Mouse (Mus musculus): ENCODE results near the gene Gm21698.
"Not testable (repeated sequence)": the region's sequence is repeated elsewhere in the genome, so short reads cannot be mapped to it uniquely, and the experiment has no call there.

Gene Gm21698

GRCm38 (mm10) chr5:25988550-25988949 is at the start of gene Gm21698:
Gm21698 (minus strand) TSS chr5:25988650.
- DNase-seq (ENCODE audit: low read depth, low spot score) = not testable (repeated sequence)

- DNase-seq (ENCODE audit: low read depth, low spot score) = not testable (repeated sequence)
Observed at GRCm38 (mm10) chr5:26022816-26023215, 34.4 kb upstream of the Gm21698 start, which contains the start of gene Gm5862. Gm5862 (minus strand) TSS chr5:26022916.

DNA sequence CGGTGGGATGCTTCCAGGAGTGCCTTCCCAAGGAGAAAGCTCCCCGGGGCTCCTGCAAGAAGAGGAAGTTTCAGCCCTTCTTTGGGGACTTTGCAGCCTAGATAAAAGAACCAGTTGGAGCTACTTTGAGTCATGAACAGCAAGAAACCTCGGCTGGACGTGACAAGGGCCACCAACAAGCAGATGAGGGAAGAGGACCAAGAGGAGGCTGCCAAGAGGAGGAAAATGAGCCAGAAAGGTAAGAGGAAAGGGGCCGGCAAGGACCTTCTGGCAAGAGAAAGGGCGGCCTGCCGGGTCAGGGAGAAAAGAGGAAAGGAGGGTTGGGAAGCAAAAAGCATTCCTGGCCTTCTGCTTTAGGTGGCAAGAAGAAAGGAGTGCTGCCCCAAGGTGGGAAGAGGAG is 19.2 kb upstream of the Gm21698 start:
- DNase-seq (ENCODE audit: low read depth, low spot score) = not testable (repeated sequence)

DNA sequence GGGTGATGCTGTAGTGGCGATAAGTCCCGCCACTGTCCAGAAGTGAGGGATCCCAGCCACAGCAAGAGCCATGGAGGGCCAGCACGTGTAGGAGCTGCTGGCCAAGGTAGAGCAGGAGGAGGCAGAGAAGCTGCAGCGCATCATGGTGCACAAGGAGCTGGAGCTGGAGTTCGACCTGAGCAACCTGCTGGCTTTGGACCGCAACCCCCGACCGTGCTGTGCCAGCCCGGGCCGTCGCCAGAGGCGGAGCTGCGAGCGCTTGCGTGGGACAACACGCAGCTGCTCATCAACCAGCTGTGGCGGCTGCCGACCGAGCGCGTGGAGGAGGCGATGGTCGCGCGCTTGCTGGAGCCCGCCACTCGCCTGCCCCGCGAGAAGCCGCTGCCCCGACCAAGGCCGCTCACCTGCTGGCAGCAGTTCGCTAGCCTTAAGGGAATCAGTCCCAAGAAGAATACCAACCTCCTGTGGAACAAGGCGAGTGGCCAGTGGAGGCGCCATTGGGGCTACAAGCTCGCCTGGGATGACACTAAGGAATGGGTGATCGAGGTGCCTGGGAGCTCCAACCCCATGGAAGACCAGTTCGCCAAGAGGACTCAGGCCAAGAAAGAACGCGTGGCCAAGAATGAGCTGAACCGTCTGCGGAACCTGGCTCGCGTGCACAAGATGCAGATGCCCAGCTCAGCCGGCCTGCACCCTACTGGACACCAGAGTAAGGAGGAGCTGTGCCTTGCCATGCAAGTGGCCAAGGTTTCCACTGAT is 18.7 kb upstream of the Gm21698 start:
- DNase-seq (ENCODE audit: low read depth, low spot score) = peak; percentile 89

DNA sequence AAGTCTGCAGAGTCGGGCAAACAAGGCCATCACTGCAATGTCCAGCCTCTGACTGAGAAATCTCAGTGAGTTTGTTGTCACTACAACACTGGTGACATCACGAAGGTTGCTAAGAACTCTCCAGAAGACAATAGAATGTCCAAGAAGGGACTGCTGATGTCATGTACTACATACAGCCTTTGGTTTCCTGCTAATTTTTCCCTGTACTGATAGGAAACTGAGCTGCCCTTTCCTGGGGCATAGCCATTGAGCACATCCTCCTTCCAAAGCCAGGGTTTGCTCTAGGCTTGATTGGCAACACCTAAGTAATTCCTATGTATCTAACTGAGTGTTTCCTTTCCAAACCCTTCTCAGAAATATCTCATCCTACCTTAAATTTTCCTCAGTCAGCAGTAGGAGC is 16.2 kb upstream of the Gm21698 start, which contains the start of gene Gm1979:
Gene Gm1979 (minus strand): TSS at position 101 of the 400 bp plus-strand sequence.
- DNase-seq (ENCODE audit: low read depth, low spot score) = not testable (repeated sequence)

GRCm38 (mm10) chr5:25972563-25972962 is 15.9 kb downstream of the Gm21698 start, which contains the start of gene Gm21680:
Gm21680 (minus strand) TSS chr5:25972663.
- DNase-seq (ENCODE audit: low read depth, low spot score) = not testable (repeated sequence)

- DNase-seq (ENCODE audit: low read depth, low spot score) = not testable (repeated sequence)
Observed at GRCm38 (mm10) chr5:25957050-25957449, 31.4 kb downstream of the Gm21698 start.

GRCm38 (mm10) chr5:25956611-25957010 is 31.8 kb downstream of the Gm21698 start:
- DNase-seq (ENCODE audit: low read depth, low spot score) = peak; percentile 64

DNA sequence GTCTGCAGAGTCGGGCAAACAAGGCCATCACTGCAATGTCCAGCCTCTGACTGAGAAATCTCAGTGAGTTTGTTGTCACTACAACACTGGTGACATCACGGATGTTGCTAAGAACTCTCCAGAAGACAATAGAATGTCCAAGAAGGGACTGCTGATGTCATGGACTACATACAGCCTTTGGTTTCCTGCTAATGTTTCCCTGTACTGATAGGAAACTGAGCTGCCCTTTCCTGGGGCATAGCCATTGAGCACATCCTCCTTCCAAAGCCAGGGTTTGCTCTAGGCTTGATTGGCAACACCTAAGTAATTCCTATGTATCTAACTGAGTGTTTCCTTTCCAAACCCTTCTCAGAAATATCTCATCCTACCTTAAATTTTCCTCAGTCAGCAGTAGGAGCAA is 34.1 kb downstream of the Gm21698 start, which contains the start of gene Gm21671:
Gene Gm21671 (minus strand): TSS at position 101 of the 400 bp plus-strand sequence.
- not testable (repeated sequence) for DNase-seq (ENCODE audit: low read depth, low spot score)

DNA sequence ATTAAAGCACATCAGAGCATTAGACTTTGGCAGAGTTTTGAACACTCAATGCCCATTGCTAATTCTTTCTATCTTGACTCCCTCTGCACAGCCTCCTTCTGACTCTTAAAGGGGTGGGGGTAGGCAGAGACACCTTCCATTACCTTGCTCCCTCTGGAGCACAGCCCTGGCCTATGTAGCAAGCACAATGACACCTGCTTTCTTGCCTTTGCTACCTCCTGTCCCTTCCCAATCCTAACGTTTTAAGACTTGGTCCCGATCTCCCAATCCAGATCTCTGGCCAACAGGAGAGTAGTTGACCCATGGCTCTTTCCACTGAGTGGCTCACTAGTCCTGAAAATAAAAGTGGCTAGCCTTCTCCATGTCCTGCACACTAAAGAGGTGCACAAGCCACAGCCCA is 43.1 kb downstream of the Gm21698 start:
- DNase-seq (ENCODE audit: low read depth, low spot score) = not testable (repeated sequence)

- DNase-seq (ENCODE audit: low read depth, low spot score) = not testable (repeated sequence)
Observed at GRCm38 (mm10) chr5:25942281-25942680, 46.2 kb downstream of the Gm21698 start, which contains the start of gene Gm21663. Gm21663 (minus strand) TSS chr5:25942381.

Data from ZHBTc4 (cell line).